Mouse (Mus musculus): ENCODE measurements around the gene Sprr3. TPM values are rescaled to one million over a fixed set of nuclear protein-coding genes. Genes with fewer than 3 reads are reported as not detected.

Sprr3 gene
- polyA plus RNA-seq, 1 experiment from 2014 or later, result not detected

Other genes with a start within 250 kb of the Sprr3 start
- gene Sprr2a1, start 242.9 kb downstream of the Sprr3 start, polyA plus RNA-seq (2014; fragmentation: Nextera tagmentation; extraction: Ambion mirVana), result not detected in 2 replicates
- gene Sprr2a2, start 242.8 kb downstream of the Sprr3 start, polyA plus RNA-seq (2014; fragmentation: Nextera tagmentation; extraction: Ambion mirVana), result 0.86 and 0.96 TPM in 2 replicates
- gene Sprr2a3, start 173.3 kb downstream of the Sprr3 start, polyA plus RNA-seq (2014; fragmentation: Nextera tagmentation; extraction: Ambion mirVana), result not detected in 2 replicates
- gene Sprr2b, start 142.1 kb downstream of the Sprr3 start, polyA plus RNA-seq (2014; fragmentation: Nextera tagmentation; extraction: Ambion mirVana), result not detected in 2 replicates
- gene Sprr2d, start 119.6 kb downstream of the Sprr3 start, polyA plus RNA-seq (2014; fragmentation: Nextera tagmentation; extraction: Ambion mirVana), result not detected in 2 replicates
- gene Sprr2e, start 106.6 kb downstream of the Sprr3 start, polyA plus RNA-seq (2014; fragmentation: Nextera tagmentation; extraction: Ambion mirVana), result not detected in 2 replicates
- not detected in 2 replicates for gene Sprr2f, start 93.5 kb downstream of the Sprr3 start, polyA plus RNA-seq (2014; fragmentation: Nextera tagmentation; extraction: Ambion mirVana)
- gene Sprr2h, start 73.0 kb downstream of the Sprr3 start, polyA plus RNA-seq (2014; fragmentation: Nextera tagmentation; extraction: Ambion mirVana), result not detected in 2 replicates
- not detected in 2 replicates for gene Sprr2i, start 50.7 kb downstream of the Sprr3 start, polyA plus RNA-seq (2014; fragmentation: Nextera tagmentation; extraction: Ambion mirVana)
- not detected in 2 replicates for gene Sprr2j-ps, start 40.6 kb downstream of the Sprr3 start, polyA plus RNA-seq (2014; fragmentation: Nextera tagmentation; extraction: Ambion mirVana)
- gene Gm9774, start 29.3 kb downstream of the Sprr3 start, polyA plus RNA-seq (2014; fragmentation: Nextera tagmentation; extraction: Ambion mirVana), result 5.3 and 5.4 TPM in 2 replicates
- not detected in 2 replicates for gene Sprr2k, start 26.1 kb downstream of the Sprr3 start, polyA plus RNA-seq (2014; fragmentation: Nextera tagmentation; extraction: Ambion mirVana)
- gene Sprr1b, start 19.9 kb downstream of the Sprr3 start, polyA plus RNA-seq (2014; fragmentation: Nextera tagmentation; extraction: Ambion mirVana), result not detected in 2 replicates
- 0.48 and 0.74 TPM in 2 replicates for gene Sprr1a, start 27.2 kb upstream of the Sprr3 start, polyA plus RNA-seq (2014; fragmentation: Nextera tagmentation; extraction: Ambion mirVana)
- not detected in 2 replicates for gene Sprr4, start 41.8 kb upstream of the Sprr3 start, polyA plus RNA-seq (2014; fragmentation: Nextera tagmentation; extraction: Ambion mirVana)
- gene 2310046K23Rik, start 75.8 kb upstream of the Sprr3 start, polyA plus RNA-seq (2014; fragmentation: Nextera tagmentation; extraction: Ambion mirVana), result not detected in 2 replicates
- not detected in 2 replicates for gene Ivl, start 115.0 kb upstream of the Sprr3 start, polyA plus RNA-seq (2014; fragmentation: Nextera tagmentation; extraction: Ambion mirVana)
- not detected in 2 replicates for gene Smcp, start 130.3 kb upstream of the Sprr3 start, polyA plus RNA-seq (2014; fragmentation: Nextera tagmentation; extraction: Ambion mirVana)
- gene 2210017I01Rik, start 148.8 kb upstream of the Sprr3 start, polyA plus RNA-seq (2014; fragmentation: Nextera tagmentation; extraction: Ambion mirVana), result not detected in 2 replicates
- gene Lce6a, start 162.9 kb upstream of the Sprr3 start, polyA plus RNA-seq (2014; fragmentation: Nextera tagmentation; extraction: Ambion mirVana), result not detected in 2 replicates
- not detected in 2 replicates for gene Lce1a1, start 189.6 kb upstream of the Sprr3 start, polyA plus RNA-seq (2014; fragmentation: Nextera tagmentation; extraction: Ambion mirVana)
- not detected in 2 replicates for gene Lce1b, start 198.2 kb upstream of the Sprr3 start, polyA plus RNA-seq (2014; fragmentation: Nextera tagmentation; extraction: Ambion mirVana)
- not detected in 2 replicates for gene Lce1a2, start 211.6 kb upstream of the Sprr3 start, polyA plus RNA-seq (2014; fragmentation: Nextera tagmentation; extraction: Ambion mirVana)
- not detected in 2 replicates for gene Lce1c, start 220.5 kb upstream of the Sprr3 start, polyA plus RNA-seq (2014; fragmentation: Nextera tagmentation; extraction: Ambion mirVana)
- gene Lce1d, start 228.5 kb upstream of the Sprr3 start, polyA plus RNA-seq (2014; fragmentation: Nextera tagmentation; extraction: Ambion mirVana), result not detected in 2 replicates